Mouse (Mus musculus): Measurements from ENCODE around the gene Eml6.

DNA sequence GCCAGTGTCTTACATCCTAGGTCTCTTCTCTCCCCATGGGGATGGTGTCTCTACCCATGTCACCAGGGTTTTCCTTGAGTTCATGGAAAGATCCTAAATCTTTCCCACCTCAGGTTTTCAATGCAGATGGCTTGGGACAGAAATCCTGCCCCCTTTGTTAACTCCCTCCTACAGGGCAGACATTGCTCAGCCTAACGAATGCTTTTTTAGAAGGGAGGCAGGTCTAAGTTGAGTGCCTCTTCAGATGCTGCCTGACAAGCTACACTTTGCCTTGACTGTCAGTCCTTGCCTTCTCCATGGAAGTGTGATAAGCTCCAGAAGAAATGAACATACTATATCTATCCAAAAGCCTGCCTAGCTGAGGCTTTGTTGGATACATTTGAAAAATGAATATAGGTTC lies 278.0 kb downstream of the Eml6 start:
- no peak for TF ChIP-seq GATA1 (IDR thresholded peaks at IDR 0.05; ENCODE audit: low read length)
- TF ChIP-seq TAL1 (IDR thresholded peaks at IDR 0.05; ENCODE audit: low read length), result no peak
